Mouse (Mus musculus) MEL (cell line): ENCODE measurements around the gene Eprs. TPM values are rescaled to one million over a fixed set of nuclear protein-coding genes. Genes with fewer than 3 reads are reported as not detected.

Source experiments
- DNase-seq: peaks from one replicate; pipeline ENCODE4 v3.0.0; 2011; ENCODE audit warnings: low read depth, low spot score
- H3K27ac ChIP-seq: 2 replicates; pipeline ENCODE4 v1.5.1; 2012; ENCODE audit warnings: low read depth, mild to moderate bottlenecking, control low read depth, low read length, moderate library complexity; ENCODE audit not compliant: control insufficient read depth
- H3K27me3 ChIP-seq, 2 experiments: fragments of 150-350 bp in 1 of 2; sonication (generic) in 1 of 2; 2 replicates each; pipeline ENCODE4 v1.6.1; 2012; ENCODE audit warnings: low read length in 2 of 2, mild to moderate bottlenecking in 2 of 2, improper control_type of control experiment in 1 of 2, moderate library complexity in 1 of 2; ENCODE audit not compliant: insufficient read depth in 2 of 2, control insufficient read depth in 1 of 2
- H3K36me3 ChIP-seq, 2 experiments: 2 replicates each; pipeline ENCODE4 v1.6.1; 2012 to 2014; ENCODE audit warnings: low read length in 2 of 2, improper control_type of control experiment in 1 of 2, inconsistent platforms in 1 of 2, mild to moderate bottlenecking in 1 of 2; ENCODE audit not compliant: insufficient read depth in 2 of 2, control insufficient read depth in 1 of 2
- H3K4me1 ChIP-seq, 2 experiments: fragments of 150-350 bp in 1 of 2; sonication (generic) in 1 of 2; 2 replicates each; pipeline ENCODE4 v1.6.1; 2012; ENCODE audit warnings: low read length in 2 of 2, improper control_type of control experiment in 1 of 2, mild to moderate bottlenecking in 1 of 2; ENCODE audit not compliant: insufficient read depth in 2 of 2, control insufficient read depth in 1 of 2
- H3K4me3 ChIP-seq, 2 experiments: fragments of 150-350 bp in 1 of 2; sonication (generic) in 1 of 2; 2 replicates each; pipeline ENCODE4 v1.5.1; 2012; ENCODE audit warnings: low read depth in 2 of 2, low read length in 2 of 2, mild to moderate bottlenecking in 2 of 2, moderate library complexity in 2 of 2, control low read depth in 1 of 2, improper control_type of control experiment in 1 of 2; ENCODE audit not compliant: control insufficient read depth in 1 of 2, insufficient read depth in 1 of 2
- H3K79me2 ChIP-seq: 2 replicates; pipeline ENCODE4 v1.6.1; 2012; ENCODE audit warnings: mild to moderate bottlenecking, low read length, moderate library complexity; ENCODE audit not compliant: control insufficient read depth, poor library complexity, insufficient read depth
- H3K9ac ChIP-seq: 2 replicates; pipeline ENCODE4 v1.6.1; 2012; ENCODE audit warnings: low read depth, mild to moderate bottlenecking, control low read depth, low read length, moderate library complexity; ENCODE audit not compliant: control insufficient read depth, poor library complexity, severe bottlenecking
- H3K9me3 ChIP-seq: fragments of 150-350 bp; sonication (generic); replicated peaks from 2 replicates; pipeline ENCODE4 v1.6.1; 2012; ENCODE audit warnings: mild to moderate bottlenecking, low read length, improper control_type of control experiment, moderate library complexity; ENCODE audit not compliant: insufficient read depth
- CHD1 ChIP-seq: IDR thresholded peaks from 2 replicates; pipeline ENCODE4 v1.6.1; 2012; ENCODE audit warnings: low read depth, mild to moderate bottlenecking, inconsistent platforms, low read length, improper control_type of control experiment
- CHD2 ChIP-seq: IDR thresholded peaks from 2 replicates; pipeline ENCODE4 v1.6.1; 2011; ENCODE audit warnings: low read length, improper control_type of control experiment
- CTCF ChIP-seq, 3 experiments: IDR thresholded peaks in 2 of 3; conservative IDR thresholded peaks in 1 of 3; 2 replicates each; pipeline ENCODE4 v1.5.1; 2011 to 2012; ENCODE audit warnings: low read length in 3 of 3, low read depth in 2 of 3, mild to moderate bottlenecking in 2 of 3, improper control_type of control experiment in 1 of 3, inconsistent platforms in 1 of 3, mixed read lengths in 1 of 3, moderate library complexity in 1 of 3; ENCODE audit not compliant: control insufficient read depth in 1 of 3, insufficient read depth in 1 of 3, poor library complexity in 1 of 3, severe bottlenecking in 1 of 3
- EP300 ChIP-seq, 2 experiments: IDR thresholded peaks; 2 replicates each; pipeline ENCODE4 v1.6.1; 2011; ENCODE audit warnings: improper control_type of control experiment in 2 of 2, low read length in 2 of 2, low read depth in 1 of 2, mild to moderate bottlenecking in 1 of 2
- KAT2A ChIP-seq: conservative IDR thresholded peaks from 2 replicates; pipeline ENCODE4 v1.6.1; 2012; ENCODE audit warnings: low read depth, low read length, improper control_type of control experiment, inconsistent platforms
- MAFK ChIP-seq: IDR thresholded peaks from 2 replicates; pipeline ENCODE4 v1.6.1; 2011; ENCODE audit warnings: low read depth, mild to moderate bottlenecking, low read length, improper control_type of control experiment, borderline replicate concordance
- MEF2A ChIP-seq: IDR thresholded peaks from 2 replicates; pipeline ENCODE4 v1.6.1; 2014; ENCODE audit warnings: low read depth, mild to moderate bottlenecking, inconsistent platforms, low read length, improper control_type of control experiment; ENCODE audit not compliant: poor library complexity, insufficient replicate concordance, severe bottlenecking; ENCODE audit errors: extremely low read depth
- MXI1 ChIP-seq: IDR thresholded peaks from 2 replicates; pipeline ENCODE4 v1.6.1; 2011; ENCODE audit warnings: mild to moderate bottlenecking, low read depth, low read length, improper control_type of control experiment
- MYB ChIP-seq: IDR thresholded peaks from 2 replicates; pipeline ENCODE4 v1.6.1; 2011; ENCODE audit warnings: mild to moderate bottlenecking, low read depth, low read length, improper control_type of control experiment
- NELFE ChIP-seq: IDR thresholded peaks from 2 replicates; pipeline ENCODE4 v1.6.1; 2011; ENCODE audit warnings: low read depth, low read length, improper control_type of control experiment
- NRF1 ChIP-seq: IDR thresholded peaks from 2 replicates; pipeline ENCODE4 v1.6.1; 2014; ENCODE audit warnings: low read depth, mild to moderate bottlenecking, inconsistent platforms, low read length, improper control_type of control experiment, moderate library complexity; ENCODE audit not compliant: poor library complexity, insufficient read depth, severe bottlenecking
- POLR2A ChIP-seq, 2 experiments: IDR thresholded peaks; 2 replicates each; pipeline ENCODE4 v1.6.1; 2011 to 2012; ENCODE audit warnings: low read length in 2 of 2, mild to moderate bottlenecking in 2 of 2, control low read depth in 1 of 2, improper control_type of control experiment in 1 of 2, low read depth in 1 of 2, moderate library complexity in 1 of 2; ENCODE audit not compliant: control insufficient read depth in 1 of 2, insufficient read depth in 1 of 2, poor library complexity in 1 of 2
- POLR2AphosphoS2 ChIP-seq: IDR thresholded peaks from 2 replicates; pipeline ENCODE4 v1.6.1; 2011; ENCODE audit warnings: low read length, improper control_type of control experiment
- RAD21 ChIP-seq: IDR thresholded peaks from 2 replicates; pipeline ENCODE4 v1.6.1; 2011; ENCODE audit warnings: mild to moderate bottlenecking, low read depth, low read length, improper control_type of control experiment
- RCOR1 ChIP-seq: IDR thresholded peaks from 2 replicates; pipeline ENCODE4 v1.6.1; 2012; ENCODE audit warnings: low read depth, mild to moderate bottlenecking, inconsistent platforms, low read length, improper control_type of control experiment
- TAL1 ChIP-seq: IDR thresholded peaks from 2 replicates; pipeline ENCODE4 v1.6.1; 2012; ENCODE audit warnings: mild to moderate bottlenecking, inconsistent platforms, low read length, moderate library complexity, mixed read lengths
- TCF12 ChIP-seq: IDR thresholded peaks from 2 replicates; pipeline ENCODE4 v1.6.1; 2014; ENCODE audit warnings: low read depth, mild to moderate bottlenecking, inconsistent platforms, low read length, improper control_type of control experiment, moderate library complexity
- USF2 ChIP-seq, 2 experiments: IDR thresholded peaks; 2 replicates each; pipeline ENCODE4 v1.6.1; 2011 to 2012; ENCODE audit warnings: improper control_type of control experiment in 2 of 2, low read length in 2 of 2, borderline replicate concordance in 1 of 2, inconsistent platforms in 1 of 2, low read depth in 1 of 2, mild to moderate bottlenecking in 1 of 2; ENCODE audit not compliant: insufficient read depth in 1 of 2
- ZC3H11A ChIP-seq: IDR thresholded peaks from 2 replicates; pipeline ENCODE4 v1.6.1; 2012; ENCODE audit warnings: low read depth, mild to moderate bottlenecking, inconsistent platforms, low read length, improper control_type of control experiment
- ZKSCAN1 ChIP-seq: IDR thresholded peaks from 2 replicates; pipeline ENCODE4 v1.6.1; 2012; ENCODE audit warnings: low read depth, mild to moderate bottlenecking, inconsistent platforms, low read length, improper control_type of control experiment, moderate library complexity
- ZMIZ1 ChIP-seq: IDR thresholded peaks from 2 replicates; pipeline ENCODE4 v1.6.1; 2012; ENCODE audit warnings: low read depth, mild to moderate bottlenecking, inconsistent platforms, low read length, improper control_type of control experiment, moderate library complexity
- ZNF384 ChIP-seq: IDR thresholded peaks from 2 replicates; pipeline ENCODE4 v1.6.1; 2012; ENCODE audit warnings: low read depth, mild to moderate bottlenecking, inconsistent platforms, low read length, improper control_type of control experiment
- polyA plus RNA-seq, 2 experiments: library from polyadenylated mRNA; stranded (reverse) in 1 of 2; unstranded in 1 of 2; fragments of >175 nt in 1 of 2; fragments of >200 nt in 1 of 2; gene quantifications; 2 replicates each; pipeline versions ENCODE4 v1.2.1 to v1.2.4; 2012; ENCODE audit warnings: low replicate concordance in 2 of 2, low read depth in 1 of 2; ENCODE audit not compliant: insufficient read length in 2 of 2, insufficient read depth in 1 of 2, missing spikeins in 1 of 2
- total RNA-seq: library from RNA; depleted of rRNA; stranded (reverse); fragments of 300-350 nt; gene quantifications from 2 replicates; pipeline ENCODE4 v1.2.3, GENCODE M21; 2012

Gene Eprs
- total and polyA plus RNA-seq, 3 experiments, result 177 to 355 (median 177) TPM

DNA sequence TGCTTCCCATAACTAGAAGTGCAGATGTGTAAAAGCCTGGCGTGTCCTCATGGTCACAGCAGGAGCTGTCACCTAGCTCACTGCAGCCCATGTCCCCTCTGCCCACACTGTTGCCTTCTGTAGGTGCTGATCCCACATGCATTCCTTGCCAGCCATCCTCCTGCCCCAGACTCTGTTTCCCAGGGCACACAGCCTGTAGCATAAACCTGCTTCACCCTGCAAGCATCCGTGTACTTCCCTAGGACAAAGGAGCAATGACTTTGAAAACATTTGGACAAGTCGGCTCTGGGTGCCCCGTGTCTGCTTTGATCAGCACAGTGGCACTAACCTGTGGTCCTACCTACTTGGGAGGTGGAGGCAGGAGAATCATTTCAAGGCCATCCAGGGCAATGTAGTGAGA, 12.2 kb upstream of the Eprs start:
- Histone ChIP-seq H3K79me2 (no peaks in the 10 kb centered on the region), H3K27ac (no peak overlapping the region), H3K27me3 (no peaks in the 10 kb centered on the region), H3K9me3 (no peaks in the 10 kb centered on the region), H3K9ac (no peak overlapping the region), H3K4me3 (no peak overlapping the region), H3K4me1 (no peaks in the 10 kb centered on the region), H3K36me3 (no peaks in the 10 kb centered on the region)
- no peak for DNase-seq
- TF ChIP-seq USF2 (IDR thresholded peaks at IDR 0.05; ENCODE audit: borderline replicate concordance in 1 of 2, insufficient read depth in 1 of 2, low read depth in 1 of 2, low read length in 2 of 2), result no peak
- no peak for TF ChIP-seq RAD21
- no peak for TF ChIP-seq RCOR1
- TF ChIP-seq POLR2AphosphoS2, result no peak
- TF ChIP-seq MYB, result no peak
- TF ChIP-seq CHD2, result no peak
- no peak for TF ChIP-seq NRF1
- no peak for TF ChIP-seq MXI1
- no peak for TF ChIP-seq EP300 (IDR thresholded peaks at IDR 0.05; ENCODE audit: low read depth in 1 of 2, low read length in 2 of 2)
- TF ChIP-seq ZMIZ1, result no peak
- TF ChIP-seq CTCF (IDR thresholded peaks at IDR 0.05 in 2 of 3, conservative IDR thresholded peaks at IDR 0.05 in 1 of 3; ENCODE audit: control insufficient read depth in 1 of 3, insufficient read depth in 1 of 3, low read depth in 2 of 3, low read length in 3 of 3, poor library complexity in 1 of 3, severe bottlenecking in 1 of 3), result no peak
- TF ChIP-seq NELFE, result no peak
- no peak for TF ChIP-seq POLR2A (IDR thresholded peaks at IDR 0.05; ENCODE audit: control insufficient read depth in 1 of 2, insufficient read depth in 1 of 2, low read depth in 1 of 2, low read length in 2 of 2, poor library complexity in 1 of 2)

DNA sequence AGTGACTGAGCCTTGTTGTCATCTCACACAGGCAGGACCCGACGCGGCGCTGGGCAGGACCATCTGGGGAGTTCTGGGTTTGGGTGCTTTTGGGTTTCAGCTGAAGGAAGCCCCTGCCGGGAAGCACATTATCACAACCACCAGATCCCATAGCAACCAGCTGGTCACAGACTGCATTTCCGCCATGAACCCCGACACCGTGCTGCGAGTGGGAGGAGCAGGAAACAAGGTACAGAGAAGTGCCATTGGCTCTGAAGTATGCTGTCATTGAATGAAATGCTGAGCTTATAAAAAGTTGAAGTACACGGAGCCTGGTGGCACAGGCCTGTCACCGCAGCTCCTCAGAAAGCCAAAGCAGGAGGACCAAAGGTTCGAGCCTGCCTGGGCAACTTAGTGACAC, 10.7 kb upstream of the Eprs start:
- no peaks in the 10 kb centered on the region for H3K27me3 ChIP-seq
- H3K9me3 ChIP-seq, result no peaks in the 10 kb centered on the region
- no peak overlapping the region for H3K4me3 ChIP-seq
- H3K4me1 ChIP-seq, result no peaks in the 10 kb centered on the region
- no peak for TF ChIP-seq USF2 (IDR thresholded peaks at IDR 0.05; ENCODE audit: borderline replicate concordance in 1 of 2, insufficient read depth in 1 of 2, low read depth in 1 of 2, low read length in 2 of 2)
- TF ChIP-seq CHD1, result no peak
- no peak for TF ChIP-seq TAL1
- no peak for TF ChIP-seq RCOR1
- TF ChIP-seq KAT2A, result no peak
- no peak for TF ChIP-seq TCF12
- TF ChIP-seq MAFK, result no peak
- TF ChIP-seq ZC3H11A, result no peak
- TF ChIP-seq ZNF384, result no peak
- no peak for TF ChIP-seq MXI1
- no peak for TF ChIP-seq ZMIZ1
- no peak for TF ChIP-seq MEF2A
- no peak for TF ChIP-seq ZKSCAN1
- H3K27ac ChIP-seq, result no peak overlapping the region
- no peaks in the 10 kb centered on the region for H3K79me2 ChIP-seq
- H3K36me3 ChIP-seq, result no peaks in the 10 kb centered on the region
- H3K9ac ChIP-seq, result no peak overlapping the region
- no peak for DNase-seq
